Mouse (Mus musculus) liver, embryonic 14.5 days (tissue): ENCODE data around the gene Dpp6. TPM values are rescaled to one million over a fixed set of nuclear protein-coding genes. Genes with fewer than 3 reads are reported as not detected.

Experiments used
- ATAC-seq: fragments of 200-750 bp; cut with Nextera tagmentation; 2 replicates; pipeline ENCODE4 v1.8.0; 2017; ENCODE audit warnings: moderate number of reproducible peaks, mild to moderate bottlenecking, moderate library complexity; ENCODE audit not compliant: insufficient read depth
- DNase-seq, 3 experiments: peaks; one replicate each; pipeline ENCODE4 v3.0.0-alpha.2; 2012 to 2013; ENCODE audit warnings: low read depth in 3 of 3, low spot score in 3 of 3
- H3K27ac ChIP-seq: fragments of 300-500 bp; sonication (generic); 2 replicates; pipeline ENCODE4 v1.5.1; 2014; ENCODE audit warnings: moderate library complexity, mild to moderate bottlenecking, control low read depth, inconsistent platforms
- H3K27me3 ChIP-seq: fragments of 300-500 bp; sonication (generic); 2 replicates; pipeline ENCODE4 v1.6.1; 2014; ENCODE audit warnings: mild to moderate bottlenecking, low read length, moderate library complexity; ENCODE audit not compliant: control insufficient read depth, insufficient read depth
- H3K36me3 ChIP-seq: fragments of 300-500 bp; sonication (generic); replicated peaks from 2 replicates; pipeline ENCODE4 v1.6.1; 2014; ENCODE audit warnings: low read depth; ENCODE audit not compliant: control insufficient read depth, insufficient read depth
- H3K4me1 ChIP-seq, 2 experiments: fragments of 200-500 bp in 1 of 2; fragments of 300-500 bp in 1 of 2; sonication (generic) in 1 of 2; replicated peaks; 2 replicates each; pipeline ENCODE4 v1.6.1; 2012 to 2014; ENCODE audit warnings: antibody characterized with exemption in 1 of 2, inconsistent platforms in 1 of 2, low read length in 1 of 2; ENCODE audit not compliant: control insufficient read depth in 2 of 2, insufficient read depth in 2 of 2
- H3K4me2 ChIP-seq: fragments of 300-500 bp; sonication (generic); 2 replicates; pipeline ENCODE4 v1.6.1; 2014; ENCODE audit warnings: low read depth, mild to moderate bottlenecking, control low read depth, moderate library complexity
- H3K4me3 ChIP-seq, 2 experiments: fragments of 200-500 bp in 1 of 2; fragments of 300-500 bp in 1 of 2; sonication (generic) in 1 of 2; 2 replicates each; pipeline ENCODE4 v1.5.1; 2012 to 2014; ENCODE audit warnings: low read depth in 2 of 2, low read length in 2 of 2, mild to moderate bottlenecking in 2 of 2, control low read depth in 1 of 2, inconsistent platforms in 1 of 2, moderate library complexity in 1 of 2; ENCODE audit not compliant: insufficient read depth in 1 of 2
- H3K9ac ChIP-seq: fragments of 300-500 bp; sonication (generic); replicated peaks from 2 replicates; pipeline ENCODE4 v1.6.1; 2014; ENCODE audit warnings: mild to moderate bottlenecking, control low read depth, moderate library complexity
- H3K9me3 ChIP-seq: fragments of 300-500 bp; sonication (generic); 2 replicates; pipeline ENCODE4 v1.6.1; 2016; ENCODE audit warnings: low read length, mixed read lengths; ENCODE audit not compliant: control insufficient read depth
- CTCF ChIP-seq: IDR thresholded peaks from 2 replicates; pipeline ENCODE4 v1.5.1; 2016; ENCODE audit warnings: antibody characterized with exemption, low read depth, control low read depth
- EP300 ChIP-seq: IDR thresholded peaks from 2 replicates; pipeline ENCODE4 v1.6.1; 2016; ENCODE audit warnings: antibody characterized with exemption, low read depth
- WGBS: fragments of 180-500 bp; shearing (Covaris S2); extraction: QIAGEN DNeasy Blood & Tissue Kit; methylation state at CpG from one replicate; pipeline ENCODE4 v1.1.7; 2014; ENCODE audit not compliant: insufficient replicate concordance; 5-methylcytosine and 5-hydroxymethylcytosine counted together
- polyA plus RNA-seq, 2 experiments: library from polyadenylated mRNA; depleted of rRNA in 1 of 2; stranded (reverse) in 1 of 2; unstranded in 1 of 2; fragments of >200 nt; fragmentation: Nextera tagmentation in 1 of 2; extraction: Ambion mirVana in 1 of 2; gene quantifications; 2 replicates each; pipeline versions ENCODE4 v1.2.1 to v1.2.3; 2012 to 2014

Dpp6 gene
- polyA plus RNA-seq, 2 experiments: 0.30 to 0.48 TPM

- Histone ChIP-seq H3K4me1 (no peaks in the 10 kb centered on the region), H3K9me3 (no peaks in the 10 kb centered on the region), H3K27me3 (no peaks in the 10 kb centered on the region), H3K36me3 (no peaks in the 10 kb centered on the region), H3K4me2 (no peak overlapping the region), H3K27ac (no peak overlapping the region), H3K4me3 (no peak overlapping the region), H3K9ac (no peak overlapping the region)
- 30% methylated on average over 7 of the region's 7 CpGs for WGBS
- DNase-seq (peak in 2 of 3 experiments; percentile 10 to 17), ATAC-seq (no peak)
- TF ChIP-seq CTCF (peak; percentile 70), EP300 (no peak)
Observed at GRCm38 (mm10) chr5:27615769-27616168, 798.8 kb downstream of the Dpp6 start.

- DNase-seq (no peak), ATAC-seq (no peak)
- Histone ChIP-seq H3K9ac (no peak overlapping the region), H3K9me3 (no peaks in the 10 kb centered on the region), H3K27ac (no peak overlapping the region), H3K4me1 (no peaks in the 10 kb centered on the region), H3K4me3 (no peak overlapping the region), H3K36me3 (no peaks in the 10 kb centered on the region), H3K4me2 (no peak overlapping the region), H3K27me3 (no peaks in the 10 kb centered on the region)
- TF ChIP-seq CTCF: no peak
- no peak for TF ChIP-seq EP300
Observed at GRCm38 (mm10) chr5:27621811-27622210, 804.8 kb downstream of the Dpp6 start.

DNA sequence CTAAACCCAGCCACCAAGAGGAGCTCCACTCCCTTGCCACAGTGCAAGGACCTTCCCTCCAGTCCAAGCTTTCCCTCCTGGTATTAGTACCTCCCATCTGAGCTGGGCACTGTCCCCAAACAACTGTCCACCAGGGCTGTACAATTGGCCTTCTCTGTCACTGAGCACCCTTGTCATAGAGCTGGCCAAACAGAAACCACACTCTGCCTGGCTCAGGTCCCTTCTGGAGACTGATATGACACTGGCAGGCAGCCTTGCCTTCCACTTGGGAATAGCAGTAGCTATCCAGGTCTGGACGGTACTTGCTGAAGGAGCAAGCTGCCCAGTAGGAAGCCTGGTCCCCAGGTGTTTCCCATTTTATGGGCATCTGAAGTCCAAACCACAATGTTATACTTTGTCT is 806.9 kb downstream of the Dpp6 start:
- H3K27me3 ChIP-seq: no peaks in the 10 kb centered on the region

GRCm38 (mm10) chr5:27632151-27632550 is 815.1 kb downstream of the Dpp6 start:
- no peak overlapping the region for H3K27ac ChIP-seq

More for the DNA sequence above, 806.9 kb downstream of the Dpp6 start:
- no peak for DNase-seq
- Histone ChIP-seq H3K4me3 (no peak overlapping the region), H3K36me3 (no peaks in the 10 kb centered on the region), H3K9ac (no peak overlapping the region), H3K4me2 (no peak overlapping the region), H3K9me3 (no peaks in the 10 kb centered on the region), H3K27ac (no peak overlapping the region), H3K4me1 (no peaks in the 10 kb centered on the region)
- no peak for ATAC-seq
- no peak for TF ChIP-seq CTCF
- TF ChIP-seq EP300: no peak
- WGBS: 60% methylated on average over 1 of the region's 1 CpGs

GRCm38 (mm10) chr5:27635941-27636340 is 818.9 kb downstream of the Dpp6 start:
- no peak overlapping the region for H3K9ac ChIP-seq
- H3K4me2 ChIP-seq: no peak overlapping the region
- no peaks in the 10 kb centered on the region for H3K9me3 ChIP-seq
- WGBS: 55% methylated on average over 2 of the region's 2 CpGs
- TF ChIP-seq CTCF: no peak
- no peak for TF ChIP-seq EP300
- no peaks in the 10 kb centered on the region for H3K4me1 ChIP-seq
- H3K27me3 ChIP-seq: no peaks in the 10 kb centered on the region
- H3K4me3 ChIP-seq: no peak overlapping the region
- H3K36me3 ChIP-seq: no peaks in the 10 kb centered on the region
- no peak for DNase-seq
- no peak for ATAC-seq
- H3K27ac ChIP-seq: no peak overlapping the region

More at GRCm38 (mm10) chr5:27632151-27632550, 815.1 kb downstream of the Dpp6 start:
- H3K36me3 ChIP-seq: no peaks in the 10 kb centered on the region
- no peak overlapping the region for H3K9ac ChIP-seq
- no peak overlapping the region for H3K4me2 ChIP-seq
- no peak for ATAC-seq
- no peaks in the 10 kb centered on the region for H3K4me1 ChIP-seq
- DNase-seq: no peak
- 56% methylated on average over 2 of the region's 2 CpGs for WGBS
- H3K27me3 ChIP-seq: no peaks in the 10 kb centered on the region
- no peaks in the 10 kb centered on the region for H3K9me3 ChIP-seq
- no peak overlapping the region for H3K4me3 ChIP-seq
- TF ChIP-seq CTCF: no peak
- no peak for TF ChIP-seq EP300

DNA sequence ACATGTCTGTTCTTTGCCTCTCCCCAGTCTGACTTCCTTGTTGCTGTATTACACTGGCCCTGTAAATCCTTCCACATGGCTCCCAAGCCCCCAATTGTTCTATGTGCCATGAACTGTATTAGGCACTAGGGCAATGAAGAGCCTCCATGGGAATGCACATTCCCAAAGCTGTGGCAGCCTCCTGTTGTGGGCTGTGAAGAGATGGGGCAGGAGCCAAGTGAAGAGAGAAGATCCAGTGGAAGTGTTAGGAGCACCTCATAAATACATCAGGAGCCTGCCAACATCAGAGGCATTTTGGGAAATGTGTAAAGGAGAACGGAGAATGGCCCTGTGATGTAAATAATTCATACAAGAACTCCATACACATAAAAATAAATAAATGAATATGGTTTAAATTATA is 824.9 kb downstream of the Dpp6 start:
- TF ChIP-seq CTCF (no peak), EP300 (no peak)
- Histone ChIP-seq H3K27ac (no peak overlapping the region), H3K4me1 (no peaks in the 10 kb centered on the region), H3K4me3 (no peak overlapping the region), H3K9me3 (no peaks in the 10 kb centered on the region), H3K36me3 (no peaks in the 10 kb centered on the region), H3K9ac (no peak overlapping the region), H3K27me3 (no peaks in the 10 kb centered on the region), H3K4me2 (no peak overlapping the region)
- DNase-seq: no peak
- WGBS: 46% methylated on average over 1 of the region's 1 CpGs
- ATAC-seq: no peak
